Comparison of ENCODE assay signal across 8 mouse cellular contexts in the genomic region with DNA sequence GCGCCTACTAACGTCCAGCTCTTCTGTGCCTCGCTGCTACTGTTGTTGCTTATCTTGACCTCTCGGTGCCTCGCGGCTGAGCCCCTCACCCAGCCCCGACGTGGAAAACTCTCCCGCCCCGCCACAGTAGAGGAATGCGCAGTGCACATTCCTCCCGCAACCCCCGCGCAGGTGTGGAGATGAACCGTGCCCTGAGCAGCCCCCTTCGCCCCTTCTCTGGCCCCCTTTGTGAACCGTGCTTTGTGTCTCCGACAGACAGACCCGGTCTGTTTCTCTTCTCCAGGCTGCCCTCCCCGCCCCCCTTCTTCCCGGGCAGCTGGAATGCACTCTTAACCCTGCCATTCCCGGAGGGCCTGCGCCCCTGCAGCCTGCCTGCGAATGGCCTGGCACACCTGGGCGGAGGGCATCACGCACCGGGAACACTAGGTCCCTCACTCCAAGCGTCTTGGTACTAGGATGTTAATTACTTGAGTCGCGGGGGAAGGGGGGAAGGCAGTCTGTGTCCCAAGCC. TPM values are rescaled to one million over a fixed set of nuclear protein-coding genes. Genes with fewer than 3 reads are reported as not detected.
A peak's percentile ranks its signal among the peaks of the same experiment; 100 is the strongest.
DNase-seq lines count a peak whose midpoint lies in the region; ATAC-seq lines count a peak whose summit lies in the region.

No protein-coding gene starts in this region.

- under 1% methylated on average over 30 of the region's 30 CpGs for WGBS in embryonic facial prominence, embryonic 11.5 days
- WGBS in hindbrain, embryonic 16.5 days, result under 1% methylated on average over 21 of the region's 30 CpGs
- WGBS in liver, embryonic 16.5 days (ENCODE audit: insufficient replicate concordance), result 3% methylated on average over 30 of the region's 30 CpGs
- 2% methylated on average over 30 of the region's 30 CpGs for WGBS in stomach, embryonic 16.5 days

- peak overlapping the region; percentile 53 for H3K9ac ChIP-seq in embryonic facial prominence, embryonic 11.5 days (replicated peaks; ENCODE audit: low read length)
- H3K9ac ChIP-seq in hindbrain, embryonic 16.5 days (ENCODE audit: low read depth, low read length), result peak overlapping the region; percentile 47
- no peak overlapping the region for H3K9ac ChIP-seq in liver, embryonic 16.5 days (ENCODE audit: low read depth, low read length)
- H3K9ac ChIP-seq in stomach, embryonic 16.5 days (ENCODE audit: low read length), result peak overlapping the region; percentile 77

- no peaks in the 10 kb centered on the region for H3K9me3 ChIP-seq in embryonic facial prominence, embryonic 11.5 days (replicated peaks; ENCODE audit: control insufficient read depth, low read length)
- H3K9me3 ChIP-seq in hindbrain, embryonic 16.5 days (ENCODE audit: control insufficient read depth, low read length), result no peaks in the 10 kb centered on the region
- no peaks in the 10 kb centered on the region for H3K9me3 ChIP-seq in liver, embryonic 16.5 days (replicated peaks; ENCODE audit: control insufficient read depth, low read length)
- no peaks in the 10 kb centered on the region for H3K9me3 ChIP-seq in stomach, embryonic 16.5 days (replicated peaks; ENCODE audit: control insufficient read depth, low read length)

- ATAC-seq in embryonic facial prominence, embryonic 11.5 days (replicated peaks; ENCODE audit: insufficient number of reproducible peaks, low FRiP score, low TSS enrichment, low read depth), result peak; percentile 72
- no peak for ATAC-seq in hindbrain, embryonic 16.5 days
- no peak for ATAC-seq in liver, embryonic 16.5 days (ENCODE audit: low read depth)
- ATAC-seq in stomach, embryonic 16.5 days (ENCODE audit: insufficient read depth, low FRiP score), result peak; percentile 37; the same call in 1 of the 2 replicates
- no peak for ATAC-seq in inflammation-experienced regulatory T-cells, adult 6 months

- peaks cover 14% of the 10 kb centered on the region for H3K27me3 ChIP-seq in embryonic facial prominence, embryonic 11.5 days (ENCODE audit: control insufficient read depth, insufficient read depth, low read length)
- peaks cover 18% of the 10 kb centered on the region for H3K27me3 ChIP-seq in hindbrain, embryonic 16.5 days (replicated peaks; ENCODE audit: control insufficient read depth, insufficient read depth, low read length)
- peaks cover 65% of the 10 kb centered on the region for H3K27me3 ChIP-seq in liver, embryonic 16.5 days (ENCODE audit: control insufficient read depth, insufficient read depth, low read depth, low read length)
- no peaks in the 10 kb centered on the region for H3K27me3 ChIP-seq in stomach, embryonic 16.5 days (ENCODE audit: control insufficient read depth, insufficient read depth, low read length)

- peak; percentile 62 for DNase-seq in R1 (ENCODE audit: low read depth, low spot score)
- DNase-seq in embryonic facial prominence, embryonic 11.5 days (ENCODE audit: low spot score), result peak; percentile 69
- DNase-seq in spleen, postnatal 4 days (ENCODE audit: low spot score in 2 of 2), result no peak
- DNase-seq in Muller cell, postnatal 12 days (ENCODE audit: inconsistent ontology term), result no peak

- no peak overlapping the region for H3K27ac ChIP-seq in embryonic facial prominence, embryonic 11.5 days (replicated peaks; ENCODE audit: low read depth, low read length)
- H3K27ac ChIP-seq in hindbrain, embryonic 16.5 days (ENCODE audit: low read depth, low read length), result no peak overlapping the region
- H3K27ac ChIP-seq in liver, embryonic 16.5 days (ENCODE audit: low read length), result no peak overlapping the region
- H3K27ac ChIP-seq in stomach, embryonic 16.5 days (ENCODE audit: low read length), result peak overlapping the region; percentile 81

- H3K36me3 ChIP-seq in embryonic facial prominence, embryonic 11.5 days (replicated peaks; ENCODE audit: control insufficient read depth, insufficient read depth, low read depth, low read length), result no peaks in the 10 kb centered on the region
- H3K36me3 ChIP-seq in hindbrain, embryonic 16.5 days (ENCODE audit: control insufficient read depth, insufficient read depth, low read length), result no peaks in the 10 kb centered on the region
- H3K36me3 ChIP-seq in liver, embryonic 16.5 days (ENCODE audit: control insufficient read depth, insufficient read depth), result no peaks in the 10 kb centered on the region
- H3K36me3 ChIP-seq in stomach, embryonic 16.5 days (ENCODE audit: control insufficient read depth, insufficient read depth, low read length), result no peaks in the 10 kb centered on the region

- H3K4me2 ChIP-seq in embryonic facial prominence, embryonic 11.5 days (ENCODE audit: low read depth, low read length), result peak overlapping the region; percentile 39
- peak overlapping the region; percentile 69 for H3K4me2 ChIP-seq in hindbrain, embryonic 16.5 days (ENCODE audit: low read length)
- H3K4me2 ChIP-seq in liver, embryonic 16.5 days (ENCODE audit: low read depth, low read length), result peak overlapping the region; percentile 38
- peak overlapping the region; percentile 83 for H3K4me2 ChIP-seq in stomach, embryonic 16.5 days (ENCODE audit: low read depth, low read length)

- H3K4me1 ChIP-seq in embryonic facial prominence, embryonic 11.5 days (ENCODE audit: control insufficient read depth, insufficient read depth, low read length), result peaks cover 12% of the 10 kb centered on the region
- peaks cover 29% of the 10 kb centered on the region for H3K4me1 ChIP-seq in hindbrain, embryonic 16.5 days (ENCODE audit: control insufficient read depth, insufficient read depth, low read depth, low read length)
- H3K4me1 ChIP-seq in liver, embryonic 16.5 days (ENCODE audit: control insufficient read depth, low read depth, low read length), result no peaks in the 10 kb centered on the region; the same call in 1 of the 2 replicates
- peaks cover 26% of the 10 kb centered on the region for H3K4me1 ChIP-seq in stomach, embryonic 16.5 days (ENCODE audit: control insufficient read depth, insufficient read depth, low read length)

- peak overlapping the region; percentile 38 for H3K4me3 ChIP-seq in embryonic facial prominence, embryonic 11.5 days (ENCODE audit: low read depth, low read length)
- peak overlapping the region; percentile 43 for H3K4me3 ChIP-seq in hindbrain, embryonic 16.5 days (ENCODE audit: low read length)
- peak overlapping the region; percentile 33 for H3K4me3 ChIP-seq in liver, embryonic 16.5 days (ENCODE audit: low read depth, low read length)
- peak overlapping the region; percentile 58 for H3K4me3 ChIP-seq in stomach, embryonic 16.5 days (replicated peaks; ENCODE audit: low read length)

RNA-seq across cellular contexts. Expression of a gene that starts 0.9 kb away (rescaled TPM):
- polyA plus RNA-seq in embryonic facial prominence, embryonic 11.5 days (2014; fragmentation: Nextera tagmentation; extraction: Ambion mirVana), result 10.8 and 11.0 TPM in 2 replicates
- 4.7 and 5.3 TPM in 2 replicates for polyA plus RNA-seq in hindbrain, embryonic 16.5 days (2015; fragmentation: Nextera tagmentation; extraction: Ambion mirVana)
- polyA plus RNA-seq in liver, embryonic 16.5 days (2015; fragmentation: Nextera tagmentation; extraction: Ambion mirVana), result 1.2 and 1.4 TPM in 2 replicates
- 16.7 and 16.8 TPM in 2 replicates for polyA plus RNA-seq in stomach, embryonic 16.5 days (2015; fragmentation: Nextera tagmentation; extraction: Ambion mirVana)
- polyA plus RNA-seq in inflammation-experienced regulatory T-cells, adult 6 months (2017; shearing (Covaris generic)), result not detected

RNA-seq across cellular contexts. Expression of a gene that starts 11.3 kb away (rescaled TPM):
- not detected in 2 replicates for polyA plus RNA-seq in embryonic facial prominence, embryonic 11.5 days (2014; fragmentation: Nextera tagmentation; extraction: Ambion mirVana)
- polyA plus RNA-seq in hindbrain, embryonic 16.5 days (2015; fragmentation: Nextera tagmentation; extraction: Ambion mirVana), result not detected in 2 replicates
- not detected in 2 replicates for polyA plus RNA-seq in liver, embryonic 16.5 days (2015; fragmentation: Nextera tagmentation; extraction: Ambion mirVana)
- polyA plus RNA-seq in stomach, embryonic 16.5 days (2015; fragmentation: Nextera tagmentation; extraction: Ambion mirVana), result not detected in 2 replicates
- polyA plus RNA-seq in inflammation-experienced regulatory T-cells, adult 6 months (2017; shearing (Covaris generic)), result not detected

Comparison
In these comparisons a context has a peak if more than half of its experiments do, and no peak if none do; other contexts are left out.
1. DNase-seq: peak in R1 (single experiment) and embryonic facial prominence, embryonic 11.5 days (single experiment); none in spleen, postnatal 4 days (0 of 2) and Muller cell, postnatal 12 days (single experiment).
2. ATAC-seq: peak in embryonic facial prominence, embryonic 11.5 days (single experiment) and stomach, embryonic 16.5 days (single experiment); none in hindbrain, embryonic 16.5 days (single experiment), liver, embryonic 16.5 days (single experiment) and inflammation-experienced regulatory T-cells, adult 6 months (single experiment).
3. Peak in every context shown above with its lines, with median percentiles within 50 percentile points of each other: H3K4me2 ChIP-seq and H3K4me3 ChIP-seq.